Mouse (Mus musculus): ENCODE results near the gene Mgll. TPM values are rescaled to one million over a fixed set of nuclear protein-coding genes. Genes with fewer than 3 reads are reported as not detected.

Gene Mgll
- total RNA-seq, 2 experiments from 2014 or later = 113 to 133 TPM

DNA sequence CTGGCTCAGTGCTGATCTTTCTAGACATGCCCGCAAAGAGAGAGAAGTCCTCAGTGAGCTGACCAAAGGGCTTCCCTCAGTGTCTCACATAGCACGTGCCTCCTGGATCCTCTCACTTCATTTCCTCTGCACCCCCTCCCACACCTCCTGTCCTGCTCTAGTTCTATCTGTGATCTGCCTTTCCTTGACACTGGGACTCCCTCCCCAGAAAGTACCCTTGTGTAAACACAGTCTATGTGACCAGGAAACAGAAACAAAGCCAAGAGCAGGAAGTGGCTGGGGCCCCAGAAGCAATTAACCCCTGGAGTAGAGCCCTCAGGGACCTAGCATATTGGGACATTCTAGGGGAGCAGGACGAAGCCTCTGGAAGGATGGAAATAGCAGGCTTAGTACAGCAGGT, 96.6 kb downstream of the Mgll start:
- intact Hi-C loops (cut with DNase I) = loop anchor here (5.0 kb wide), 1 partner anchor 89 kb away; no protein-coding TSS in a partner anchor

DNA sequence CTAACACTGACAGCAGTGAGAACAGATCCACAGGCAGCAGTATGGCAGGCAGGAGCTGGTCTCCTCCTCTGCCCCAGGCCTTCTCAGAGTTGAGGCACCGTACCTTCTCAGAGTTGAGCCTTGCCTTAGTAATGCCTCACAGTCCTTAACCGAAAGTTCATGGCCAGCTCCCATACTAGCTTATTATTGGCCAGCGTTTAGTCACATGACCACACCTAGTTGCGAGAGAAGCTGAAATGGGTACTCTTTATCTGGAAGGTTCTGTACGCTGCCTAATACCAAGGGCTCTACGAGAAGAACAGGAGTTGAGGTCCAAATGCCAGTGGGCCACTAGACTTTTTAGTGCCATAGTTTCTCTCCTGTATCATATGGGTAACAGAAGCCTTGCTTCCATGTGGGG, 97.1 kb downstream of the Mgll start:
- DNase-seq = no peak
- intact Hi-C loops (cut with DNase I) = loop anchor here (5.0 kb wide), 1 partner anchor 89 kb away; no protein-coding TSS in a partner anchor

More for the DNA sequence above, 96.6 kb downstream of the Mgll start:
- DNase-seq = no peak

DNA sequence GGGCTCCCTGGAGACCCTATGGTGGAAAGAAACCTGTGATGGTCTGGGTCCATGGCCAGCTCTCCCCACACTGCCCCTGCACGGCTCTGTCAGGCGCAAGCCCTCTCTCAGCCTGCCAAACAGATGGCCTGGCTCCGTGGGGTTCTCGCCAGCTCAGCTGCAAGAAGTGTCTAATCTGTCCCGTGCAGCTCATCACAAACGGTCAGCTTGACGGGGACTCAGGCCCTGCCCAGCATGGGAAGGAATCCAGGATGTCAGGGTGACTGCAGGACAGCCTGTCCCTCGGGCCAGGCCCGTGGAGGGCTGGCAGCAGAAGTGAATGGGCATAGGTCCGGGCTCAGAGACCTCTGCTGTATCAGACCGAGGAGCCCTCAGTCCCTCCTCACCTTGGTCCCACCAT, 97.7 kb downstream of the Mgll start:
- DNase-seq = peak; percentile 63 to 70
- intact Hi-C loops (cut with DNase I) = loop anchor here (5.0 kb wide), 1 partner anchor 90 kb away; no protein-coding TSS in a partner anchor

DNA sequence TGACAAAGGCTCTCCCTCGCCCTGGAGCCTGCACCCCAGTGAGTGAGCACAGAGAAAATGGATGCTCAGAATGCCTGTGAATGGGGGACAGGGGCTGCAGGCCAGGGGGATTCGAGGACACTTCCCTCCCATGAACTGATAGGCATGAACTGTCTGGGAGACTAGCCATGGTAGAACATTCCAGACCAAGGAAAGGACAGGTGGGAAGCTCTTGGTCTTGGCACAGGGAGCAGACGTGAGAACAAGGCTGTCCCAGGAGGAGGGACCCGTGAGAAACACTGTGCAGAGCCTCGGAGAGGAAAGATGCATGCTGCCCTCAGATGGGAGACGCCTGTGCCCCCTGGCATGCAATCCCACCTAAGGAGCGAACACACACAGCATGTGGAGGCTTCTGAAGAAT, 100.0 kb downstream of the Mgll start:
- intact Hi-C loops (cut with DNase I) = loop anchor here (5.0 kb wide), 1 partner anchor 92 kb away; no protein-coding TSS in a partner anchor

DNA sequence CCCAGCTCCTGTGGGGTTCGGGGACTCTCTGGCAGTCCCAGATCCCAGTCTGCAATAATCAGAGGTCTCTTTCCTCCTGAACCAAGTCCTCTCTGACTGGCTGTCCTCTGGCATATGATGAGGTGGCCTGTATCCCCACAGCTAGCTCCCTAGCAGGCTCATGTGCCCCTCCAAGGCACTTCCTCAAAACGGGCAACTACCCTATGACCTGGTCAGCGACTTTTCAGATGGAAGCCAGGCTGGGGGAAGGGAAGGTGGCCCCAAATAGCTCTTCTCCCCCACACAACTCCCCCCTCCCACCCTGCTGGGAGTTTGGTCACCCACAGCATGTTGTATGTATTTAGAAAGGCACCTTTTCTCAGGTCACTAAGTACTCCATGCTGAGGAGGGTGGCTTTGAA, 101.9 kb downstream of the Mgll start:
- intact Hi-C loops (cut with DNase I) = loop anchor here (2.0 kb wide), 2 partner anchors 39 to 185 kb away; no protein-coding TSS in a partner anchor
- no peak for DNase-seq

More for the DNA sequence above, 100.0 kb downstream of the Mgll start:
- DNase-seq = no peak

DNA sequence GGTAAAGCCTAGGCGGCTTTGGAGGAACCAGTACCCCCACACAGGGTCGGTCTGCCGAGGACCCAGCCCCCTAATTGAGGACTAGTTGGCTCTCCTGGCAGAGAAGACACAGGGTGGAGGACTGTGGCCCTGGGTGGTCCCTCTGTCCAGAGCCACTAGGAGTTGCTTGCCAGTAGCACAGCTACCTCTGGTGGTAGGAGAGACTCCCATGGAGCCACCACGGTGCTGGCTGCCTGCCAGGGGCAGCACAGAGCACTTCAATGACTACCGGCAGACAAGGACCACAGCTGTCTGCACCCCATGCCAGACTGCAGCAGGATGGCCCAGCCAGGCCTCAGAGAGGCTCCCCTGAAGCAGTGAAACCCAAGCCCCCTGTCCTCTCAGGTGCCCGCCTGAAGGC, 102.3 kb downstream of the Mgll start:
- DNase-seq = peak; percentile 64 to 68
- intact Hi-C loops (cut with DNase I) = loop anchor here (2.0 kb wide), 2 partner anchors 40 to 186 kb away; no protein-coding TSS in a partner anchor

DNA sequence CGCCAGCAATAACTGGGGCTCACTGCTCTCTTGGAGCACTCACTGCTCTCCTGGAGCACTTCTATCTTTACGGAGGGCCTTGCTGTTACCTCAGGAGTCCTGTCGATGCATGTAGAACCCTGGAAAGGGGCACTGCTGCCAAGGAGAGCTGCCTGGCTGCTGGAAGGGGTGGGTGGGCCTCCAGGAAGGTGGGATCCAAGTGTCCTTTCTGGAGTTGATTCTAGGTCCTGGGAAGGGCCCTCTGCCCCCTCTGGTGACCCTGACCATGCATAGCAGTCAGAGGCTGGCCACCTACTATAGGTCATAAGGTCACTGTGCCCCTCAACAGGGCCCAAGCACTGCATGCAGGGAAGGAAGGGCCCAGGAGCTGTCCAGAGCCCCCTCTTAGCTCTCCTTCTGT, 102.8 kb downstream of the Mgll start:
- no peak for DNase-seq
- intact Hi-C loops (cut with DNase I) = loop anchor here (1.0 to 2.0 kb wide), 3 partner anchors 40 to 236 kb away; no protein-coding TSS in a partner anchor

DNA sequence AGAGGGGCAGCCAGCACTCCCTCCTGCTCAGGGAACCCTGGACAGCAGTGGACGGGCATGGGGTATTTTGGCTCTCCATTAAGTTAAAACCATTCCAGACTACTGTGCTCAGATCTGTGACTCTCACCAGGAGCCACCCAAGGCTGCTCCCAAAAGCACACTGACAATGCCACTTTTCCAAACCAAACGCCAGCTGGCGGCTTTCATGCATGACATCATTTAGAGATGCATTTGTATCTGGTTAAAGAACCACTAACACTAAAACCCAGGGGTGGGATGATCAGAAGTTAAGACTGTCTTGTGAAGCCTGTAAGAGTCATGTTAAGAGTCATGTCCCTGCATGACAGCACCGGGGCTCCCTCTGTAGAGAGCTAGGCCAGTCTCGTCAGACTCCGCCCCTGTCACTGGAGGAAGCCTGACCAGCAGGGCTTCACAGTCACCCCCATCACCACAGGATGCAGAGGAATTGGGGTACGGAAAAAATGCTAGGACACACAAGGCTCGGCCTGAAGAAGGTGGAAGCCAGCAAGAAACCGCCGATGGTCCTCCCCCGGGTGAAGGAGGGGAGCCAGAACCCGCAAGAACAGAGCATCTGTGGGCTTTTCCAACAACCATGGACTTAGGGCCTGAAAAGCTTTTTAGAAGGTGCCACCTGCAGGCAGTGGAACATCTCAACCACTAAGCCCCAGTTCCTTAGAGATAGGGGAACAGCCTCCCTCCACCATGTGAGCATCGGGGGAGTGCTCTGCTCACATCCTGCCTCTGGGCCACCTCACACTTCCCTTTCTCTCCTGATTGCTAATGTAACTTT, 103.4 kb downstream of the Mgll start:
- no peak for DNase-seq
- intact Hi-C loops (cut with DNase I) = loop anchor here (1.0 to 2.0 kb wide), 3 partner anchors 41 to 236 kb away; no protein-coding TSS in a partner anchor

DNA sequence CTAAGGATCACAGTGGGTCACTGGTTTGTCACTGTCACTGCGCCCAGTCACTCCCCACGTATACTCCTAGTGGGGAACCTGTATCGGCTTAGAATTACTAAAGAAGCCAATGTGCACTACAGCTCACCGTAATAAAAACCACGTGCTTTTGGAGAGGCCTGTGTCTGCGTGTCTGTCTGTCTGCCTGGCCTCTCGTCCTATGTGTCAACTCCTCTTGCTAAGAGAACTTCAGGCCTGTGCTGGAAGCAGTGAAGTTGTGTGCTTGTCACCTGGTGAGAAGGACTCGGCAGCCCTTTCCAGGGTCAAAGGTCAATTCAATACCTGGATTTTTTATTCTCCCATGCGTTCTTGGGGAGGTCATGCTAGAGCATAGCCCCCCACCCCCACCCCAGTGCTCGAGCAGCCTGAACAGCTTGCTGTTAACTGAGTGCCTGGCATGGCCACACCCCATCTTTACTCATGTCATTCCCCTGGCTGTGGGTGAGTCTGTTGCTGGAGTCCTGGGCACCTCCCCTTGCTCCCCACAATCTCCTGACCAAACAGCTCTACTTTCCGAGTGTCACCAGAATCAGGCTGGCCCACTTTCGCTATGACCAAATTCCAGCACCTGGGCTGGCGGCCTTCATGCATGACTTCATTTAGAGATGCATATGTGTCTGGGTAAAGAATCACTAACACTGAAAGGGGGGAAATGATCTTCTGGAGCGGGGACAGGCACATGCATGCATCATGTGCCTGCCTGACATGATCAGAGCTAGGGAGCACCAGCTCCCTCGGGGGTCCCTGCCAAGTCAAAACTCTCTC, 104.2 kb downstream of the Mgll start:
- intact Hi-C loops (cut with DNase I) = no loop called here
- DNase-seq = no peak

DNA sequence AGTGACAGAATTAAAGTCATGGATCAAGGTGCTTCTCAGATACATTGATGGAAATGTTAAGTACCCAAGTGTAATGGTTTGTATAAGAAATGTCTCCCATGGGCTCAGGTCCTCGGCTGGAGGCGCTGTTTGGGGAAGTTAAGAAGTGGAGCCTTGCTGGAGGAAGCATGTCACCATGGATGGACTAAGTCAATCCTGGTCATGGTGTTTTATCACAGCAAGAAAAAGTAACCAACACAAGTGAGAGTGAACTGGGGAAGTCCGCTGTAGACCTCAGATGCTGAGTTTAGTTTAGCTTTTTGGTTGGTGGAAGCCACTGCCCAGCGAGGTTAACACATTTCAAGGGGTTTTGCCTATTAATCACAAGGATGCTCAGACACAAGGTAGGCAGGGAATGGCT, 105.4 kb downstream of the Mgll start:
- intact Hi-C loops (cut with DNase I) = no loop called here
- no peak for DNase-seq

DNA sequence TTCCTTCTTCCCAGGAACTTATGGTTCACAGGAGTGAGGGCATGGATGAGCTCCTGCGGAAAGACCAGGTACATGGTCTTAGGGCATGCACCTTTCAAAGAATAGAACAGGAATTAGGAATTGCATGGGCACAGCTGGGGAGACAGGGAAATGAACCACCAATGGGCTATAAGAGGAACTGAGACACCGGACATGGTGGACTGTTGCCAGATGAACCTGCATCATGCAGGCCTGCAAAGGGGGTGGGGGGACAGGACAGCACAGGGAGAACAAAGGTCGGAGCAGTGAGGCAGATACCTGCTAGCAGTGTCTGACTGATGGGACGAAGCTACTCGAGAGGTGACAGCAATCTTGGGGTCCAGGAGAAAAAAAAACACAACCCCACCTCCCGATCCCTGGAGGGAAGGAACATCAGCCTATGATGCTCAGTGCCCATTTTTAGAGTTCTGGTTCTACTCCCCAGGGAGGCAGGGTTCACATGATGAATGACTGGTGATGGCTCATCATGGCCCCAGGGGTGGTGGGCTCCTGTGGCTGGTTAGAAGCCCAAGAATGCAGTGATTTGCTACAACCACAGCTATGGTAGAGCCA, 106.0 kb downstream of the Mgll start:
- intact Hi-C loops (cut with DNase I) = loop anchor here (2.0 to 5.0 kb wide), 2 partner anchors 241 to 268 kb away; no protein-coding TSS in a partner anchor

DNA sequence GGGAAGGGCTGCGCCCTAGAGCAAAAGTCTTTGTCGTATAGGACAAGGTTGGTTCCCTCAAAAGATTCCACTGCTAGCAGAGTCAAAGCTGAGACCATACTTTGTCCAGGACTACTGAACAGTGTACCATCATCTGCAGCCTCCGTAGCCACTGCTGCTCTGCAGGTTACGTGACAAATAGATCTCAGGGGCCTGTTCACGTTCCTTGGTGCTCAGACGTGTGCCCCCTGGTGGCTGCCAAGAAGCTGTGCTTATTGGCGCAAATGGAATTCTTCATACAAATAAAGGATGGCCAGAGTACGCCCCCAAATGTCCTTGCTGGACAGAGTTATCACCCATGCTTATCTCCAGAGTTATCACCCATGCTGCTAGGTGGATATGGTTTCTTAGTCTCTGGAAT, 107.2 kb downstream of the Mgll start:
- peak; percentile 71 to 75 for DNase-seq
- intact Hi-C loops (cut with DNase I) = loop anchor here (2.0 to 5.0 kb wide), 2 partner anchors 243 to 269 kb away; no protein-coding TSS in a partner anchor

More for the DNA sequence above, 106.0 kb downstream of the Mgll start:
- DNase-seq = no peak

DNA sequence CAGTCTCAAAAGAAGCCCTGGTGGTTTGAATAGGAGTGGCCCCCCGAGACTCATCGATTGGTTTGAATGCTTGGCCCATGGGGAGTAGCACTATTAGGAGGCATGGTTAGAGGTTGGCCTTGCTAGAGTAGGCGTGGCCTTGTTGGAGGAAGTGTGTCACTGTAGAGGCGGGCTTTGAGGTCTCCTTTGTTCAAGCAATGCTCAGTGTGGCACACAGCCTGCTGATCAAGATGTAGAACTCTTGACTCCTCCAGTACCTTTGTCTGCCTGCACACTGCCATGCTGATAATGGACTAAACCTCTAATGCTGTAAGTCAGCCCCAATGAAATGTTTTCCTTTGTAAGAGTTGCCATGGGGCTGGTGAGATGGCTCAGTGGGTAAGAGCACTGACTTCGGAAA, 108.5 kb downstream of the Mgll start:
- DNase-seq = no peak
- intact Hi-C loops (cut with DNase I) = loop anchor here (5.0 kb wide), 1 partner anchor 270 kb away; no protein-coding TSS in a partner anchor

DNA sequence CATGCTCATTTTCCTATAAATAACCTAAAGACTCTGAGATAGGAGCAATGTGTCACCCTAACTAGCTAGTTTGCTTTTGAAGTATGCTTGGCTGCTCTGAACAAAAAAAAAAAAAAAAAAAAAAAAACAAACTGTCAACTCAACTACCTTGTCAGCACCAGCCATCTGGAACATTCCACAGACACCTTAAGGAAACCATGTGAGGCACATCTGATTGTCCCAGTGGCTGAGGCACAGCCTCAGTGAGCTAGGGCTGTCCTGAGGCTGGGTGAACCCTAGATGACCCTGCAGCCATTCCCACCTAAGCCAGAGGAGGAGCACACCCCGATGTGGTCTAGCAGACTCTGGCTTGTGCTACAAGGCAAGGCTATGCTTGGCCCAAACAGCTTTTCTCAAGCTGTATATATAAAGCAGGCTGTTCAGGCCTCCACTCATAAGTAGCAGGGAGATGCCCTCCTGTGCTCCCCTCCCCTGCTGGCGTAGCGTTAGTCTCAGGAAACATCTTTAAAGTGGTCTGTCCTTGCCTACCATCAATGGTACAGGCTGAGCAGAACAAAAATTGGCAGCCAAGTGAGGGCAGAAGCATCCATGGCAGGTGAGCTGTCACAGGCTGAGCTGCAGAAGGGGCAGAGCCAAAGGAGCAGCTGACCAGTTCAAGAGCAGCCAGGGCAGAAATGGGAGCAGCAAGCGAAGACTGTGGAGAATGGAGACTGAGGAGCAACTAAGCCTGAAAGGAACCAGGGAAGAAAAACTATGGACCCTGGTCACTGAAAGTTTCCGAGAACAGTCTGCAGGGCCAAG, 109.3 kb downstream of the Mgll start:
- no peak for DNase-seq
- intact Hi-C loops (cut with DNase I) = loop anchor here (5.0 kb wide), 1 partner anchor 271 kb away; no protein-coding TSS in a partner anchor

DNA sequence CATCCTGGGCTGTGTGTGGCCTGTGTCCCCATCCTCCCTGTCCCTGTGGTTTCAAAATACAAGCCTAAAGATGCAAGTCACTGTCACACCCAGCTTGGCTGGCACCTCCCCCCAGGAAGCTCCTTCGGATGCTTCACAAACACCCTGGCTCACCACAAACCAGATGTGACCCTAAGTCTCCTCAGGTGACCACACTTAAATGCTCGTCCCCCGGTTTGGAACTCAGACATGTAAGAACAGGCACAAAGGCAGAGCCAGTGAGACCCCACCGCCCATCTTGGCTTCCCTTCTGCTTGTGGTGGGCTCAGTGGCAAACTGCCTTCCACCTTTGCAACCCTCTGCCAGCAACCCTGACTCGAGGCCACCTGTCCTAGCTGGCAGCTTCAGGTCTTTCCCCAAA, 110.8 kb downstream of the Mgll start:
- DNase-seq = no peak
- intact Hi-C loops (cut with DNase I) = no loop called here

DNA sequence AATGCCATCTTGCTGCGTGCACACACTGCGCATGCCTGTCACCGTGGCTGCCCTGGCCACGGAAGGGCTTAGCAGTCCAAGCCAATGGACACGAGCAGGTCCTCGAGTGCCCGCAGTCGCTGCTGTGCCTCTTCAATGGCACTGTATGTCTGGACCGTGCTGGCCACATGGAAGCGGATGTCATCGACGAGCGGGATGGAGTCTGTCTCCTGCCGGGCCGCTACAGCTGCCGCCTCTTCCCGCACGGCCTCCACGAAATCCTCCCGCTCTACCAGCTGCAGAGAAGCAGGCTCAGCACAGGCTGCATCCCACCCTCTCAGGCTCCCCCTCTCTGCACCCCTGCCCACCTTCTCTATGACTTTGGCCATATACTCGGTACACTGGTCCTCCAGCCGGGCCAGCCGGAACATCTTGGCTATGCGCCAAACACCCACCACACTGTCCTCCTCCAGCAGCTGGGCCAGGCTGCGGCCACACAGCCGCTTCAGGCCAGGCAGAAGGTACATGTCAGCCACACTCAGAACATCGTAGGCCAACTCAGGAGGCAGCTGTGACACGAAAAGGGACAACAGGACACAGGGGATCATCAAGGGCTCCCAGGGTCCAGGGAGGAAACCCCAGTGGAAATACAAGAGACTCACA, 112.1 kb downstream of the Mgll start:
- DNase-seq = no peak
- intact Hi-C loops (cut with DNase I) = no loop called here

DNA sequence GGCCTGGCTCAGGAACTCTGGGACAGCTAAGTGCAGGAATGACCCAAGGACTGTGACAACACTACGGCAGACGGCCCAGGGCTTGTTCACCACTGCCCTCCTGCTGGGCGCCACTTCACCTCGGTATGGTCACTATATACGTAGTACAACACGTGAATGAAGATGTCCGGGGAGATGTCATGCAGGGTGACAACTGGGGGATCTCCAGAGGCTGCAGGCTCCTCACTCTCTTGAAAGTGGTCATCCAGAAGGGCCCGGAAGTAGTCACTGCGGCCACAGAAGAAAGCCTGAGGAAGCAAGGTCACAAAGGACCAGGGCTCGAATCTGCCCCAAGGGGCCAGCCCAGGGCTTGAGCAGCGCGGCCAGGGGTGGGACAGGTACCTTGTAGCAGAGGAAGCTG, 113.8 kb downstream of the Mgll start:
- no peak for DNase-seq
- intact Hi-C loops (cut with DNase I) = no loop called here

DNA sequence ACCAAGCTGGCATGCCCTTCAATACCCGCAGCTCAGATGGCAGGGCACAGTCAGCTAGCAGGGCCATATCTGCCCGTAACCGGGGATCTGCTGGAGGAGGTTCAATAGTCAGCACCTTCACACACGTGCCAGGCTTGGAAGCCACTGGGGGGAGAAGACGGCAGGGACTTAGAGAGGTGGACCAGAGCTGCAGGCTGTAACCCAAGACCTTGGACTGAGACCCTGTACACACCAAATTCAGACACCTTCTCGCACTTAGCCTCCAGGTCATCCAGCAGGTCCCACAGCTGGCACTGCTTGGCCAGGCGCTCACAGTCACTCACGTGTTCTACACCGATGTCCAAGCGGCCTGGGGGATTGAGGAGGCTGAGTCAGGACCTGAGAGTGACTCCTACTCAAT, 114.4 kb downstream of the Mgll start:
- no peak for DNase-seq
- intact Hi-C loops (cut with DNase I) = no loop called here

All from heart, postnatal 36 days (tissue).